Mouse (Mus musculus) duodenum, adult 2 months (tissue): ENCODE data around the gene Gm10577. TPM values are rescaled to one million over a fixed set of nuclear protein-coding genes. Genes with fewer than 3 reads are reported as not detected.

Experiments
- polyA plus RNA-seq: library from polyadenylated mRNA; depleted of rRNA; stranded (reverse); fragments of >200 nt; gene quantifications from 2 replicates; pipeline ENCODE4 v1.2.3, GENCODE M21; 2012; ENCODE audit warnings: low replicate concordance; rRNA removed

Gene Gm10577
- polyA plus RNA-seq: not detected in 2 replicates

GRCm38 (mm10) chr4:101020596-101020995, at the start of gene Gm10577:
Gm10577 (minus strand) TSS chr4:101020696.

GRCm38 (mm10) chr4:101068786-101069153, 48.3 kb upstream of the Gm10577 start, which contains the start of gene Raver2:
Raver2 (plus strand) TSS chr4:101068983.

Other genes starting within 250 kb of the Gm10577 start
- gene Cachd1, start 244.0 kb downstream of the Gm10577 start, polyA plus RNA-seq: 22.5 and 31.1 TPM in 2 replicates
- gene Raver2, start 48.3 kb upstream of the Gm10577 start, polyA plus RNA-seq: 0.38 and 0.77 TPM in 2 replicates
- gene Jak1, start 244.6 kb upstream of the Gm10577 start, polyA plus RNA-seq: 9.5 and 28.2 TPM in 2 replicates